30 mouse cellular contexts compared by ENCODE assay signal in the genomic region with DNA sequence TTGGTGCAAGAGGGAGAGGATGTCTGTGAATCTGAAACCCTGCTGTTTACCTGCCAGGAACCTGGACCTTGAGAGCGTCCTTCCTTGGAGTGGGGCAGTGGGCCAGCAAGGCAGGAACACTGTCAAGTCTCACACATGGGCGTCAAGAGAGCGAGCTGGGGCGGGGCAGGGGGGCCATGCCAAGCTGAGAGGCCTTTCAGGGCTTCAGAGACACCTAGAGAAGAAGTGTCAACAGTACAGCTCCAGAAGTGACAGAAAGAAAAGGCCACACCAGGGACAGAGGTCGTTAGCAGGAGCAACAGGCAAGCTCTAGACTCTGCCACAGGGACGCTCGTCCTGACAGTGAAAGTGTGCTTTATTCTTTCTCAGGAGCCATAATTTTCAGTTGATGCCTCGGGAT.
A peak's percentile ranks its signal among the peaks of the same experiment; 100 is the strongest.
DNase-seq lines count a peak whose midpoint lies in the region; ATAC-seq lines count a peak whose summit lies in the region.
"Had no signal": no experiment of that assay in that cellular context is flagged by ENCODE, and none has a peak within 500 bp of the region (broad histone marks: within the 10 kb centered on the region; RNA-seq: fewer than 3 reads in every experiment).

No protein-coding gene starts in this region.

- H3K4me1 ChIP-seq in hindbrain, embryonic 12.5 days: peaks cover 33% of the 10 kb centered on the region
- peaks cover 12% of the 10 kb centered on the region for H3K4me1 ChIP-seq in hindbrain, embryonic 16.5 days (ENCODE audit: control insufficient read depth, insufficient read depth, low read depth, low read length)
- H3K4me1 ChIP-seq in heart, embryonic 13.5 days: peaks cover 64% of the 10 kb centered on the region

- H3K36me3 ChIP-seq in hindbrain, embryonic 12.5 days: no peaks in the 10 kb centered on the region
- H3K36me3 ChIP-seq in hindbrain, embryonic 16.5 days (ENCODE audit: control insufficient read depth, insufficient read depth, low read length): no peaks in the 10 kb centered on the region
- no peaks in the 10 kb centered on the region for H3K36me3 ChIP-seq in heart, embryonic 13.5 days
- H3K36me3 ChIP-seq: embryonic facial prominence, embryonic 12.5 days; G1E; hindbrain, embryonic 15.5 days; kidney, embryonic 15.5 days; limb, embryonic 15.5 days; liver, embryonic 13.5 days; midbrain, embryonic 12.5 days; neural tube, embryonic 12.5 days; stomach, embryonic 15.5 days had no signal

- no peaks in the 10 kb centered on the region for H3K9me3 ChIP-seq in hindbrain, embryonic 12.5 days (replicated peaks)
- peaks cover 3% of the 10 kb centered on the region for H3K9me3 ChIP-seq in hindbrain, embryonic 16.5 days (ENCODE audit: control insufficient read depth, low read length)
- H3K9me3 ChIP-seq in heart, embryonic 13.5 days: no peaks in the 10 kb centered on the region
- H3K9me3 ChIP-seq: embryonic facial prominence, embryonic 12.5 days; hindbrain, embryonic 15.5 days; kidney, embryonic 15.5 days; limb, embryonic 15.5 days; liver, embryonic 13.5 days; midbrain, embryonic 12.5 days; neural tube, embryonic 12.5 days; stomach, embryonic 15.5 days had no signal

- peaks cover 36% of the 10 kb centered on the region for H3K27me3 ChIP-seq in hindbrain, embryonic 12.5 days
- peaks cover 4% of the 10 kb centered on the region; the same call in 1 of the 2 replicates for H3K27me3 ChIP-seq in hindbrain, embryonic 16.5 days (replicated peaks; ENCODE audit: control insufficient read depth, insufficient read depth, low read length)
- H3K27me3 ChIP-seq in heart, embryonic 13.5 days (replicated peaks): no peaks in the 10 kb centered on the region
- H3K27me3 ChIP-seq: embryonic facial prominence, embryonic 12.5 days; kidney, embryonic 15.5 days; limb, embryonic 15.5 days; stomach, embryonic 15.5 days had no signal

- WGBS in hindbrain, embryonic 12.5 days: 63% methylated on average over 8 of the region's 8 CpGs
- 58% methylated on average over 8 of the region's 8 CpGs for WGBS in hindbrain, embryonic 16.5 days
- 28% methylated on average over 8 of the region's 8 CpGs for WGBS in heart, embryonic 13.5 days

- peak; percentile 92 for DNase-seq in heart, adult 11 months
- DNase-seq in heart, postnatal 14 days: no peak
- DNase-seq in heart, postnatal 10 days: peak; percentile 34 to 42
- DNase-seq in layer of hippocampus, postnatal 10 days (ENCODE audit: low spot score in 2 of 2): no peak
- DNase-seq in gastrocnemius, postnatal 10 days: no peak
- DNase-seq: adrenal gland, adult 8-10 months; cerebellum, adult 9-10 months; cerebellum, postnatal 36 days; gastrocnemius, adult 2 months; kidney, adult 18-20 months; left cerebral cortex, postnatal 4 days; liver, embryonic 13.5 days; lung, adult 18-20 months; lung, postnatal 4 days had no signal

- intact Hi-C loops in heart, postnatal 14 days (cut with DNase I): no loop called here
- intact Hi-C loops in heart, postnatal 10 days (cut with DNase I): no loop called here

- no peak overlapping the region for H3K4me2 ChIP-seq in hindbrain, embryonic 12.5 days (replicated peaks)
- H3K4me2 ChIP-seq in hindbrain, embryonic 16.5 days (ENCODE audit: low read length): no peak overlapping the region
- H3K4me2 ChIP-seq in heart, embryonic 13.5 days: peak overlapping the region; percentile 26
- H3K4me2 ChIP-seq: embryonic facial prominence, embryonic 12.5 days; hindbrain, embryonic 15.5 days; kidney, embryonic 15.5 days; limb, embryonic 15.5 days; liver, embryonic 13.5 days; midbrain, embryonic 12.5 days; neural tube, embryonic 12.5 days; stomach, embryonic 15.5 days had no signal

- ATAC-seq in hindbrain, embryonic 12.5 days (ENCODE audit: low FRiP score): no peak
- ATAC-seq in hindbrain, embryonic 16.5 days: no peak
- ATAC-seq in heart, embryonic 13.5 days (ENCODE audit: extremely low read depth, insufficient number of reproducible peaks, low FRiP score, low TSS enrichment): no peak
- ATAC-seq: forebrain, embryonic 16.5 days; lung, postnatal 0 days had no signal

- H3K27ac ChIP-seq in hindbrain, embryonic 12.5 days: peak overlapping the region; percentile 12; the same call in 1 of the 2 replicates
- no peak overlapping the region; the same call in 1 of the 2 replicates for H3K27ac ChIP-seq in hindbrain, embryonic 16.5 days (ENCODE audit: low read depth, low read length)
- peak overlapping the region; percentile 76 for H3K27ac ChIP-seq in heart, embryonic 13.5 days (replicated peaks)
- H3K27ac ChIP-seq: embryonic facial prominence, embryonic 12.5 days; gastrocnemius, adult 2 months; hindbrain, embryonic 15.5 days; kidney, embryonic 15.5 days; layer of hippocampus, adult 2 months; limb, embryonic 15.5 days; liver, embryonic 13.5 days; midbrain, embryonic 12.5 days; neural tube, embryonic 12.5 days; stomach, embryonic 15.5 days had no signal

- no peak overlapping the region for H3K9ac ChIP-seq in hindbrain, embryonic 12.5 days
- no peak overlapping the region for H3K9ac ChIP-seq in hindbrain, embryonic 16.5 days (ENCODE audit: low read depth, low read length)
- H3K9ac ChIP-seq in heart, embryonic 13.5 days: peak overlapping the region; percentile 50; the same call in 1 of the 2 replicates
- H3K9ac ChIP-seq: embryonic facial prominence, embryonic 12.5 days; hindbrain, embryonic 15.5 days; kidney, embryonic 15.5 days; limb, embryonic 15.5 days; liver, embryonic 13.5 days; midbrain, embryonic 12.5 days; neural tube, embryonic 12.5 days; stomach, embryonic 15.5 days had no signal

- no peak overlapping the region for H3K4me3 ChIP-seq in hindbrain, embryonic 12.5 days
- H3K4me3 ChIP-seq in hindbrain, embryonic 16.5 days (ENCODE audit: low read length): no peak overlapping the region
- no peak overlapping the region for H3K4me3 ChIP-seq in heart, embryonic 13.5 days
- H3K4me3 ChIP-seq: embryonic facial prominence, embryonic 12.5 days; gastrocnemius, adult 2 months; hindbrain, embryonic 15.5 days; kidney, embryonic 15.5 days; layer of hippocampus, adult 2 months; limb, embryonic 15.5 days; liver, embryonic 13.5 days; megakaryocyte, embryonic 14.5 days; midbrain, embryonic 12.5 days; myocyte; neural tube, embryonic 12.5 days; stomach, embryonic 15.5 days had no signal

Comparison
In these comparisons a context has a peak if more than half of its experiments do, and no peak if none do; other contexts are left out.
1. DNase-seq: peak in heart, adult 11 months (single experiment) and heart, postnatal 10 days (2 of 2); none in heart, postnatal 14 days (0 of 2), layer of hippocampus, postnatal 10 days (0 of 2) and gastrocnemius, postnatal 10 days (single experiment).